Mouse (Mus musculus) layer of hippocampus, postnatal 36 days (tissue): ENCODE measurements around the gene Pofut1. TPM values are rescaled to one million over a fixed set of nuclear protein-coding genes. Genes with fewer than 3 reads are reported as not detected.
A peak's percentile ranks its signal among the peaks of the same experiment; 100 is the strongest.

Source experiments
- DNase-seq, 2 experiments: peaks; one replicate each; pipeline ENCODE4 v3.0.0; 2022
- total RNA-seq, 2 experiments: library from RNA; stranded (reverse); gene quantifications; 2 replicates each; pipeline ENCODE4 v1.2.3; 2021

Pofut1 gene
- total RNA-seq, result 10 to 100 TPM; 16.8 TPM

GRCm38 (mm10) chr2:153241250-153242014 is at the start of gene Pofut1, which contains the start of gene Plagl2:
Gene Pofut1 (plus strand): TSS chr2:153241533.
Gene Plagl2 (minus strand): TSS chr2:153241426.
- DNase-seq, result peak; percentile 83 to 85

GRCm38 (mm10) chr2:153194255-153194654 is 47.1 kb upstream of the Pofut1 start:
- no peak for DNase-seq

GRCm38 (mm10) chr2:153198485-153198884 is 42.8 kb upstream of the Pofut1 start:
- no peak for DNase-seq

- DNase-seq, result no peak
These were observed 42.2 kb upstream of the Pofut1 start for GRCm38 (mm10) chr2:153199114-153199513.

GRCm38 (mm10) chr2:153202766-153203165 is 38.6 kb upstream of the Pofut1 start:
- no peak for DNase-seq

GRCm38 (mm10) chr2:153208149-153208548 is 33.2 kb upstream of the Pofut1 start:
- no peak for DNase-seq

- no peak for DNase-seq
These were observed 32.0 kb upstream of the Pofut1 start for GRCm38 (mm10) chr2:153209286-153209685.

GRCm38 (mm10) chr2:153211451-153211850 is 29.9 kb upstream of the Pofut1 start:
- no peak for DNase-seq

- no peak for DNase-seq
These were observed 28.0 kb upstream of the Pofut1 start for GRCm38 (mm10) chr2:153213351-153213750.

GRCm38 (mm10) chr2:153214771-153215259 is 26.5 kb upstream of the Pofut1 start:
- DNase-seq, result no peak

GRCm38 (mm10) chr2:153215421-153215820 is 25.9 kb upstream of the Pofut1 start:
- no peak for DNase-seq

- DNase-seq, result no peak
These were observed 23.4 kb upstream of the Pofut1 start for GRCm38 (mm10) chr2:153217826-153218340.

GRCm38 (mm10) chr2:153218516-153218915 is 22.8 kb upstream of the Pofut1 start:
- no peak for DNase-seq

GRCm38 (mm10) chr2:153221620-153222019 is 19.7 kb upstream of the Pofut1 start:
- DNase-seq, result no peak

GRCm38 (mm10) chr2:153222130-153222529 is 19.2 kb upstream of the Pofut1 start:
- no peak for DNase-seq

GRCm38 (mm10) chr2:153222566-153222965 is 18.8 kb upstream of the Pofut1 start:
- no peak for DNase-seq

- DNase-seq, result peak; percentile 47 to 54
These were observed 16.3 kb upstream of the Pofut1 start, which contains the start of gene Tspyl3 for GRCm38 (mm10) chr2:153224946-153225594. Gene Tspyl3 (minus strand): TSS chr2:153225441.

GRCm38 (mm10) chr2:153225595-153225953 is 15.8 kb upstream of the Pofut1 start:
- no peak for DNase-seq

GRCm38 (mm10) chr2:153227959-153228358 is 13.4 kb upstream of the Pofut1 start:
- DNase-seq, result no peak

GRCm38 (mm10) chr2:153228523-153228922 is 12.8 kb upstream of the Pofut1 start:
- no peak for DNase-seq

- DNase-seq, result no peak
These were observed 4.1 kb upstream of the Pofut1 start for GRCm38 (mm10) chr2:153237193-153237592.

GRCm38 (mm10) chr2:153237891-153238290 is 3.4 kb upstream of the Pofut1 start:
- DNase-seq, result no peak

GRCm38 (mm10) chr2:153238406-153238805 is 2.9 kb upstream of the Pofut1 start:
- no peak for DNase-seq
